Mouse (Mus musculus) liver, embryonic 15.5 days (tissue): ENCODE results near the gene Slc30a1. TPM values are rescaled to one million over a fixed set of nuclear protein-coding genes. Genes with fewer than 3 reads are reported as not detected.

ENCODE experiments used
- ATAC-seq: fragments of 200-750 bp; cut with Nextera tagmentation; 2 replicates; pipeline ENCODE4 v1.8.0; 2017; ENCODE audit warnings: moderate number of reproducible peaks, mild to moderate bottlenecking, moderate library complexity; ENCODE audit not compliant: insufficient read depth
- H3K27ac ChIP-seq: fragments of 300-500 bp; sonication (generic); replicated peaks from 2 replicates; pipeline ENCODE4 v1.5.1; 2015; ENCODE audit warnings: mild to moderate bottlenecking, inconsistent platforms
- H3K27me3 ChIP-seq: fragments of 300-500 bp; sonication (generic); 2 replicates; pipeline ENCODE4 v1.6.1; 2015; ENCODE audit warnings: mild to moderate bottlenecking, inconsistent platforms
- H3K36me3 ChIP-seq: fragments of 300-500 bp; sonication (generic); replicated peaks from 2 replicates; pipeline ENCODE4 v1.6.1; 2015; ENCODE audit warnings: moderate library complexity, mild to moderate bottlenecking, inconsistent platforms
- H3K4me1 ChIP-seq: fragments of 300-500 bp; sonication (generic); replicated peaks from 2 replicates; pipeline ENCODE4 v1.6.1; 2015; ENCODE audit warnings: inconsistent platforms
- H3K4me2 ChIP-seq: fragments of 300-500 bp; sonication (generic); 2 replicates; pipeline ENCODE4 v1.6.1; 2015; ENCODE audit warnings: moderate library complexity, mild to moderate bottlenecking, inconsistent platforms
- H3K4me3 ChIP-seq: fragments of 300-500 bp; sonication (generic); replicated peaks from 2 replicates; pipeline ENCODE4 v1.5.1; 2015; ENCODE audit warnings: mild to moderate bottlenecking, inconsistent platforms
- H3K9ac ChIP-seq: fragments of 300-500 bp; sonication (generic); 2 replicates; pipeline ENCODE4 v1.6.1; 2015; ENCODE audit warnings: moderate library complexity, mild to moderate bottlenecking, inconsistent platforms
- H3K9me3 ChIP-seq: fragments of 300-500 bp; sonication (generic); replicated peaks from 2 replicates; pipeline ENCODE4 v1.6.1; 2016; ENCODE audit warnings: inconsistent platforms
- WGBS: fragments of 180-500 bp; shearing (Covaris S2); methylation state at CpG from one replicate; pipeline ENCODE4 v1.1.7; 2015; ENCODE audit warnings: mixed read lengths; ENCODE audit not compliant: insufficient replicate concordance; 5-methylcytosine and 5-hydroxymethylcytosine counted together
- polyA plus RNA-seq: library from polyadenylated mRNA; unstranded; fragments of >200 nt; fragmentation: Nextera tagmentation; extraction: Ambion mirVana; gene quantifications from 2 replicates; pipeline ENCODE4 v1.2.1, GENCODE M21; 2015

The Slc30a1 gene
- polyA plus RNA-seq = 3.6 and 4.2 TPM in 2 replicates

DNA sequence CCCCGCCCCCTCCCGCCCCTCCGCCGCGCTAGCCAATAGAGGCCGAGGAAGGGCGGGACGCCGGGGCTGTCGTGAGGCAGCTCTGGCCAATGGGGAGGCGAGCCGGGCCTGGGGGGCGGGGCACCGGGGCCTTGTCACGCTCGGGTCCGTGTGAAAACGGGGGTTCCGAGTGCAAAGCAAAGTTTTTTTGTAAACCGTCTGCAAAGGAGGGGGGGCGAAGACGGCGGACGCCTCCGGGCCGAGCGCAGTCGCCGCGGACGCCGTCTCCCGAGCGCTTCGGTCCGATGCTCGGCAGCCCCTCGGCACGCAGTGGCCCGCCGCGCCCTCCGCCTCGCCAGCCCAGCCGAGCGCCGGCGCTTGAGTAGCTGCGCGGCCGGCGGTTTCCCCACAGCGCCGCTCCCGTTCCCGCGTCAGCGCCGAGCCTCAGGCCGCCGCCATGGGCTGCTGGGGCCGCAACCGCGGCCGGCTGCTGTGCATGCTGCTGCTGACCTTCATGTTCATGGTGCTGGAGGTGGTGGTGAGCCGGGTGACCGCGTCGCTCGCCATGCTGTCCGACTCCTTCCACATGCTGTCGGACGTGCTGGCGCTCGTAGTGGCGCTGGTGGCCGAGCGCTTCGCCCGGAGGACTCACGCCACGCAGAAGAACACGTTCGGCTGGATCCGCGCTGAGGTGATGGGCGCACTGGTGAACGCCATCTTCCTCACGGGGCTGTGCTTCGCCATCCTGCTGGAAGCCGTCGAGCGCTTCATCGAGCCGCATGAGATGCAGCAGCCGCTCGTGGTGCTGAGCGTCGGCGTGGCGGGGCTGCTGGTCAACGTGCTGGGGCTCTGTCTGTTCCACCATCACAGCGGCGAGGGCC, at the start of gene Slc30a1:
Gene Slc30a1 (plus strand): TSS at position 197 of the 860 bp plus-strand sequence.
- under 1% methylated on average over 102 of the region's 104 CpGs for WGBS
- Histone ChIP-seq H3K4me1 (peaks cover 50% of the 10 kb centered on the region), H3K9me3 (no peaks in the 10 kb centered on the region), H3K27me3 (peaks cover 13% of the 10 kb centered on the region; the same call in 1 of the 2 replicates), H3K9ac (peak within 1 kb of the TSS; percentile 95), H3K27ac (peak within 1 kb of the TSS; percentile 93), H3K36me3 (peaks cover 32% of the 10 kb centered on the region), H3K4me3 (peak within 1 kb of the TSS; percentile 88), H3K4me2 (peak within 1 kb of the TSS; percentile 98)
- peak; percentile 94 for ATAC-seq

DNA sequence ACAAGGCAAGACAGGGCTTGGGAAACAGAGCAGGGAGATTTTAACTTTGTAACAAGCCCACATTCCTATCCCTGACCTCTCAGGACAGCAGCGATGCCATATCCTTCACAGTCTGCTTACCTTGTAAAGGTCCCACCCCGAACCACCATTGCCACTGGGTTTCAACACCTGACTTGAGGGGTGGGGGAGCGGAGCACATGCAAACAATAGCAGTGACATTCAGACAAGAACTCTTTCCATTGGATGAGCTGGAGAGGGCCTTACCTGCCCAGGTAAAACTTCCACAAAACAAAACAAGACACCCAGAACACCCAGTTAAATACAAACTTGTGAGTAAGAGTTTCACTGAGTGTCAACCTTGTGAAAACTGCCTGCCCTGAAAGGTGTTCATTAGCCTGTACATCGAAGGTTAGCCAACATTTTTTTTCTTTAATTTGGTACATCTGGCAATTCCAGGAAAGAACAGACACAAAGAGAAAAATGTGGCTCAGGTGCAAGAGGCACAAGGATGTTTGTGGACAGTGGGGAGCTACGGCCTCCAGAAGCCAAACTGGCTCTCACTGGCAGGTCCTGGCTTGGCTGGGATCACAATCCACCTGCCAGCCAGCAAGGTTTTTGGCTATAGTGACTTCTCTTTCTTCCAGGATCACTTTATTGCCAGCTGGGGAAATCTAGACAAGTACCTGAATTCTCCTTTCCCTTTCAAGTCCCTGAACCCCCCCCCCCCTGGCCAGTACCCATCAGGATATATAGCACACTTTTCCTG, 49.5 kb upstream of the Slc30a1 start:
- WGBS = 82% methylated on average over 5 of the region's 5 CpGs
- Histone ChIP-seq H3K4me3 (no peak overlapping the region), H3K4me2 (no peak overlapping the region), H3K27me3 (0 out of 2 replicates have a peak, but pooled peaks cover 11% of the 10 kb centered on the region), H3K9ac (no peak overlapping the region), H3K9me3 (no peaks in the 10 kb centered on the region), H3K36me3 (no peaks in the 10 kb centered on the region), H3K27ac (peak overlapping the region; percentile 95), H3K4me1 (peaks cover 48% of the 10 kb centered on the region)
- no peak for ATAC-seq

DNA sequence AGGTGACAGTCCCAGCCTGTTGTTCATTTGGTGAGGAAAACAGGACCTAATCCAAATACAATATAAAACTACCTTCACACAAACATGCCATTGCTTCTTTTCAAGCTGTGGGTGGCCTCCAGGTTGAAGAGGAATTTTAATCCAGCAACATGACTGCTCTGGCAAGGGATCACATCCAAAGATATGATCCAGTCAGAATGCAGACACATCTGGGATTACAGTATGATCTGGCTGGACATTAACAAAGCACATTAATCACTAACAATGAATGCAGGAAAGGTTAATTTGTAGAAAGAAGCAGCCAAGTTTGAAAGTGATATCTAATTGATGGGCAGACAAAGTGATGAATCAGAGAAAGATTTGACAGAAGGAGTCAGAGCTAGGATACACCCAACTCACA, 48.4 kb upstream of the Slc30a1 start:
- no peak overlapping the region for H3K4me2 ChIP-seq
- 0 out of 2 replicates have a peak, but pooled peaks cover 11% of the 10 kb centered on the region for H3K27me3 ChIP-seq
- no peaks in the 10 kb centered on the region for H3K9me3 ChIP-seq
- H3K36me3 ChIP-seq = no peaks in the 10 kb centered on the region
- no peak overlapping the region for H3K9ac ChIP-seq
- no peak for ATAC-seq
- H3K4me1 ChIP-seq = peaks cover 41% of the 10 kb centered on the region
- no peak overlapping the region for H3K4me3 ChIP-seq
- H3K27ac ChIP-seq = no peak overlapping the region

GRCm38 (mm10) chr1:191859847-191860246, 46.7 kb upstream of the Slc30a1 start:
- Histone ChIP-seq H3K27me3 (peaks cover 11% of the 10 kb centered on the region; the same call in 1 of the 2 replicates), H3K9ac (no peak overlapping the region), H3K4me3 (no peak overlapping the region), H3K4me1 (peaks cover 25% of the 10 kb centered on the region), H3K4me2 (no peak overlapping the region), H3K36me3 (no peaks in the 10 kb centered on the region), H3K27ac (no peak overlapping the region), H3K9me3 (no peaks in the 10 kb centered on the region)
- ATAC-seq = no peak
- WGBS = 49% methylated on average over 3 of the region's 3 CpGs

- ATAC-seq = no peak
- 50% methylated on average over 5 of the region's 5 CpGs for WGBS
- Histone ChIP-seq H3K27me3 (peaks cover 14% of the 10 kb centered on the region; the same call in 1 of the 2 replicates), H3K4me3 (no peak overlapping the region), H3K9me3 (no peaks in the 10 kb centered on the region), H3K4me1 (peaks cover 12% of the 10 kb centered on the region), H3K36me3 (no peaks in the 10 kb centered on the region), H3K9ac (no peak overlapping the region), H3K4me2 (no peak overlapping the region), H3K27ac (no peak overlapping the region)
Observed at GRCm38 (mm10) chr1:191861247-191861646, 45.3 kb upstream of the Slc30a1 start.

DNA sequence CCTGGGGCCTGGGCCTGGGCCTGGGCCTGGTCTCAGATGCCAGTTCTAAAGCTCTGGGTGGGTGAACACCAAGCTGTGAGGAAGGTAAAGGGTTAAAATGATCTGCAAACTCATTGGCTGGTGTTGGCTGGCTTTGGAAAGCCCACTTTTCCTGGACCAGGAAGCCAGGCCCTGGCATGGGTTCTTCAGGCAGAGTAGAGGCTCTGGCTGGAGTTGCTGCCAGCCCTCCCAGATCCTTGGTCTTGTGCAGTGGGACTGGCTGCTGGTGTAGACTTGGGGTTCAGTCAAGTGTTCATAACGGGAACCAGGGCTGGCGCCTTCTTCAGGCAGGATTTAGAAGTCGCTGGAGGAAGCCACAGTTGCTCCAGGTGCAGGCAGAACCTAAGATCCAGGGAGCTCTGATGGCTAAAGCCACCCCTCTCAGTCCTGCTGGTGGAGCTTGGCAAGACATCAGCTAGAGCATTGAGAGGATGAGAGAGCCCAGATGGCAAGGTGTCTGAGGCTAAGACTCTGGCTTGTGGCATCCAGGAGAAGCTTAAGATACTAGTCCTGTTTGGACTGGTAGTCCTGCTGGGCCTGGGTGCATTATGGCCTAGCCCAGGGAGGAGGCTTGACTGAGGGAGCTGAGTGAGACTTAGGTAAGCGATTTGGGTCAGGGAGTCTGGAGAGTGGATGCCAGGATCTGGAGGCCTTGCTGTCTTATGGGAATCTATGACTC, 42.6 kb upstream of the Slc30a1 start:
- Histone ChIP-seq H3K27me3 (peaks cover 20% of the 10 kb centered on the region), H3K36me3 (no peaks in the 10 kb centered on the region), H3K9me3 (no peaks in the 10 kb centered on the region), H3K4me2 (no peak overlapping the region), H3K27ac (no peak overlapping the region), H3K9ac (no peak overlapping the region), H3K4me3 (no peak overlapping the region), H3K4me1 (0 out of 2 replicates have a peak, but pooled peaks cover 2% of the 10 kb centered on the region)
- ATAC-seq = no peak
- 67% methylated on average over 4 of the region's 4 CpGs for WGBS

- H3K4me2 ChIP-seq = no peak overlapping the region
- no peaks in the 10 kb centered on the region for H3K9me3 ChIP-seq
- no peak for ATAC-seq
- H3K4me3 ChIP-seq = no peak overlapping the region
- H3K27ac ChIP-seq = no peak overlapping the region
- H3K27me3 ChIP-seq = peaks cover 24% of the 10 kb centered on the region
- 65% methylated on average over 8 of the region's 8 CpGs for WGBS
- no peak overlapping the region for H3K9ac ChIP-seq
- H3K4me1 ChIP-seq = no peaks in the 10 kb centered on the region
- no peaks in the 10 kb centered on the region for H3K36me3 ChIP-seq
Observed at GRCm38 (mm10) chr1:191864551-191865027, 42.0 kb upstream of the Slc30a1 start.

DNA sequence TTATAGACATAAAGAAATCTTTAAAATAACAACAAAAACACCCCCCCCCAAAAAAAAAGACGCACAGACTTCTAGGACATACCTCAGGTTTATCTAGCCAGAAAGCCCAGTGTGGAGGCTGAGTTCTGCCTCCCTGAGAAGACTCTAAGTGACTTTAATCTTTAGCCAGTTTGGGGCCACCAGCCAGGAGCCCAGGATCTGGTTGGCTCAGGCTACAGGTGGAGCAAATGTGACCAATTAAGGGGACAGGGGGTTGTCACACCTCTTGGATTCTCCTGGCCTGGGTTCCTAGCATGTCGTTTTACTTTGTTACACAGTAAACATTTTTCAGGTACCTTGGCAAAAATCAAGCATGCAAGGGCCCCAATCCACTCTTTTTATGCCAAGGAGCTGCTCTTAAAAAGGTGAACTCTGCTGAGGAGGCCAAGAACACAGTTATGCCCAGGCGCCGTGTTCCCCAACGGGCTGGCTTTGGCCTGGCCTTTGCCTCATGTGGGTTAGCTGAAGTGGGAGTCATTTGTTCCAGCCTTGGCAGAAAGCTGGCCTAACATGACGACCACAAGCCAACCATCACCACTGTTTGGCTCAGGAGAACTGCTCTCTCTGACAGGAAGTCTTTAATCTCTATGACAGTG, 34.4 kb upstream of the Slc30a1 start:
- Histone ChIP-seq H3K4me1 (peaks cover 17% of the 10 kb centered on the region), H3K4me3 (no peak overlapping the region)
- 63% methylated on average over 6 of the region's 6 CpGs for WGBS

GRCm38 (mm10) chr1:191875006-191875405, 31.6 kb upstream of the Slc30a1 start:
- WGBS = 28% methylated on average over 7 of the region's 7 CpGs
- Histone ChIP-seq H3K9ac (no peak overlapping the region), H3K4me1 (peaks cover 29% of the 10 kb centered on the region), H3K27ac (no peak overlapping the region), H3K9me3 (no peaks in the 10 kb centered on the region), H3K27me3 (peaks cover 59% of the 10 kb centered on the region), H3K4me3 (no peak overlapping the region), H3K4me2 (no peak overlapping the region), H3K36me3 (no peaks in the 10 kb centered on the region)
- ATAC-seq = 0 out of 2 replicates have a peak, but pooled peaks have one; percentile 20

More for the DNA sequence above, 34.4 kb upstream of the Slc30a1 start:
- H3K4me2 ChIP-seq = no peak overlapping the region
- H3K36me3 ChIP-seq = no peaks in the 10 kb centered on the region
- H3K9me3 ChIP-seq = no peaks in the 10 kb centered on the region
- H3K27me3 ChIP-seq = peaks cover 52% of the 10 kb centered on the region
- no peak overlapping the region for H3K9ac ChIP-seq
- ATAC-seq = no peak
- no peak overlapping the region for H3K27ac ChIP-seq

DNA sequence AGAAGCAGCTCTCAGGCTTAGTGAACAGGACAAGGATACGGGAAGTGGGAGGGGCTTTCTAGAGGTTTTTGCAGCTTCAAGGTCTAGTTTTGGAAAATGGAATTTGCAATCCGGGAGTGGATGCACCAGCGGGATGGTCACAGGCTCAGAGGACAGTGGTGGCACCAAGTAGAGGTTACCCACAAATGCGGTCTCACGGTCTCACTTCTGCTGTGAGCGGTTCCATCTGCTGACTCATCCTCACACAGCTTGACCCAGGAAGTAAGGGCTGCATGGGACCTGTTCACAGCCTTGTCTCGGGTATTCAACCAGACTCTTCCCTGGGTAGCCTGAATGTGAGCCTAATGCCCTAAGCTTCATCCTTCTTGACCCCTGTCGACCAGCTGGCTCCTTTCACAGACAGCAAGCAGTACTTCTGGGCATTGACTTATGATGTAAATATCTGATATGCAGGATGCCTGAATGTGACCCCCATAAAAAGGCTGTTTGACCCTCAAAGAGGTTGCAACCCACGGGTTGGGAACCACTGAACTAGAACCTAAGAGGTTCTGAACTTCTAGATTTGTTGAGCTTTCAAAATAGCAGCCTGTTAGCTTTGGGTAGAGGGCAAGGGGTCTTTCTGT, 30.8 kb upstream of the Slc30a1 start:
- 46% methylated on average over 9 of the region's 9 CpGs for WGBS
- no peak overlapping the region for H3K4me2 ChIP-seq
- 0 out of 2 replicates have a peak, but pooled peaks have one; percentile 40 for ATAC-seq

More for the DNA sequence above, 30.8 kb upstream of the Slc30a1 start:
- Histone ChIP-seq H3K4me1 (peaks cover 37% of the 10 kb centered on the region), H3K9ac (no peak overlapping the region), H3K36me3 (no peaks in the 10 kb centered on the region), H3K9me3 (no peaks in the 10 kb centered on the region), H3K27me3 (peaks cover 59% of the 10 kb centered on the region), H3K27ac (no peak overlapping the region), H3K4me3 (no peak overlapping the region)
